Mouse (Mus musculus) stomach, postnatal 0 days (tissue): Measurements from ENCODE around the gene Fnip2.

Source experiments
- CTCF ChIP-seq: IDR thresholded peaks from 2 replicates; pipeline ENCODE4 v1.5.1; 2016; ENCODE audit warnings: antibody characterized with exemption, low read depth, mild to moderate bottlenecking, moderate library complexity
- EP300 ChIP-seq: optimal IDR thresholded peaks from 2 replicates; pipeline ENCODE3; 2016; ENCODE audit warnings: antibody characterized with exemption

GRCm38 (mm10) chr3:79434436-79434835 lies 133.2 kb downstream of the Fnip2 start:
- no peak for TF ChIP-seq CTCF
- no peak for TF ChIP-seq EP300
